Mouse (Mus musculus): Measurements from ENCODE around the gene S100a13.

DNA sequence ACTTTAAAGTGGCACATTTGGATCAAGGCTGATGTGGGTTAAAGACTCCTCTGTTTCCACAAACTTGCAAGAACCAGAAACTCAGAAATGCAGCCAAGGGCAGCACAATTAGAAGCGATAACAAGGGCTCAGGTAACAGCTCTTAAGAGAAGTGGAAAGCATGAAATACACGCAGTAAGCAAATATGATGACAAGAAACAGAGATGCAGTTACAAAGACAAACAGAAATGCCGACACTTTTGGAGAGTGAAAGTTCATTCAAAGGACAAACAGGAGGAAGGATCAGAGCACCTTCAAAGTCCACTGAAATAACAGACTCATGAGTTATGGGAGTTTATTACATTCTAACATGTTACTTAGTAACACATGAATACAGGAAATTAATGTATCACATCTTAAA lies 7.9 kb upstream of the S100a13 start:
- TF ChIP-seq CTCF (IDR thresholded peaks at IDR 0.05; ENCODE audit: low read depth) (no peak), EP300 (IDR thresholded peaks at IDR 0.05; ENCODE audit: low read depth) (no peak)

Measured in heart, postnatal 0 days (tissue).